Mouse (Mus musculus) B cell, adult 2 months (primary cell): Measurements from ENCODE around the gene Sorcs2.

Experiments used
- DNase-seq, 2 experiments: peaks; one replicate each; pipeline ENCODE4 v3.0.0; 2022

The Sorcs2 gene

GRCm38 (mm10) chr5:36112696-36113095 is 285.2 kb downstream of the Sorcs2 start:
- no peak for DNase-seq

GRCm38 (mm10) chr5:36111516-36111915 is 286.4 kb downstream of the Sorcs2 start:
- no peak for DNase-seq

- no peak for DNase-seq
Observed at GRCm38 (mm10) chr5:36108339-36108887, 289.5 kb downstream of the Sorcs2 start.

GRCm38 (mm10) chr5:36103483-36103882 is 294.5 kb downstream of the Sorcs2 start:
- no peak for DNase-seq

GRCm38 (mm10) chr5:36101129-36101528 is 296.8 kb downstream of the Sorcs2 start:
- no peak for DNase-seq

GRCm38 (mm10) chr5:36100488-36100887 is 297.5 kb downstream of the Sorcs2 start:
- DNase-seq, result no peak

GRCm38 (mm10) chr5:36099662-36100061 is 298.3 kb downstream of the Sorcs2 start:
- no peak for DNase-seq

GRCm38 (mm10) chr5:36096046-36096445 is 301.9 kb downstream of the Sorcs2 start:
- no peak for DNase-seq

GRCm38 (mm10) chr5:36090036-36090435 is 307.9 kb downstream of the Sorcs2 start:
- no peak for DNase-seq

- peak; percentile 69 to 74 for DNase-seq
Observed at GRCm38 (mm10) chr5:36089243-36089642, 308.7 kb downstream of the Sorcs2 start.

- no peak for DNase-seq
Observed at GRCm38 (mm10) chr5:36086931-36087330, 311.0 kb downstream of the Sorcs2 start.

- no peak for DNase-seq
Observed at GRCm38 (mm10) chr5:36085621-36086020, 312.3 kb downstream of the Sorcs2 start.

- no peak for DNase-seq
Observed at GRCm38 (mm10) chr5:36083869-36084565, 313.9 kb downstream of the Sorcs2 start.

- DNase-seq, result no peak
Observed at GRCm38 (mm10) chr5:36081021-36081420, 316.9 kb downstream of the Sorcs2 start.

- DNase-seq, result no peak
Observed at GRCm38 (mm10) chr5:36075172-36076074, 322.5 kb downstream of the Sorcs2 start.

GRCm38 (mm10) chr5:36069503-36070360 is 328.2 kb downstream of the Sorcs2 start:
- no peak for DNase-seq

GRCm38 (mm10) chr5:36067651-36068181 is 330.2 kb downstream of the Sorcs2 start:
- DNase-seq, result no peak

- DNase-seq, result no peak
Observed at GRCm38 (mm10) chr5:36057804-36058322, 340.1 kb downstream of the Sorcs2 start.

GRCm38 (mm10) chr5:36056921-36057320 is 341.0 kb downstream of the Sorcs2 start:
- no peak for DNase-seq

- DNase-seq, result no peak
Observed at GRCm38 (mm10) chr5:36055876-36056275, 342.1 kb downstream of the Sorcs2 start.

- DNase-seq, result peak in 1 of 2 experiments; percentile 8
Observed at GRCm38 (mm10) chr5:36054498-36054897, 343.4 kb downstream of the Sorcs2 start.

- DNase-seq, result no peak
Observed at GRCm38 (mm10) chr5:36043154-36043553, 354.8 kb downstream of the Sorcs2 start.
